Mouse (Mus musculus) heart, adult 8-10 months (tissue): ENCODE measurements around the gene Tuba3b. TPM values are rescaled to one million over a fixed set of nuclear protein-coding genes. Genes with fewer than 3 reads are reported as not detected.

Source experiments
- DNase-seq: peaks from one replicate; pipeline ENCODE4 v3.0.0; 2022; ENCODE audit warnings: low spot score
- total RNA-seq, 4 experiments: library from RNA; stranded (reverse); gene quantifications; 2 replicates each; pipeline ENCODE4 v1.2.4; 2022

Gene Tuba3b
- total RNA-seq, 4 experiments from 2014 or later: 0.14 to 0.22 (median 0.19) TPM; not detected in 1

GRCm38 (mm10) chr6:145665751-145666150 is 50.2 kb downstream of the Tuba3b start:
- DNase-seq: no peak

GRCm38 (mm10) chr6:145667654-145668053 is 52.1 kb downstream of the Tuba3b start:
- peak; percentile 12 for DNase-seq

DNA sequence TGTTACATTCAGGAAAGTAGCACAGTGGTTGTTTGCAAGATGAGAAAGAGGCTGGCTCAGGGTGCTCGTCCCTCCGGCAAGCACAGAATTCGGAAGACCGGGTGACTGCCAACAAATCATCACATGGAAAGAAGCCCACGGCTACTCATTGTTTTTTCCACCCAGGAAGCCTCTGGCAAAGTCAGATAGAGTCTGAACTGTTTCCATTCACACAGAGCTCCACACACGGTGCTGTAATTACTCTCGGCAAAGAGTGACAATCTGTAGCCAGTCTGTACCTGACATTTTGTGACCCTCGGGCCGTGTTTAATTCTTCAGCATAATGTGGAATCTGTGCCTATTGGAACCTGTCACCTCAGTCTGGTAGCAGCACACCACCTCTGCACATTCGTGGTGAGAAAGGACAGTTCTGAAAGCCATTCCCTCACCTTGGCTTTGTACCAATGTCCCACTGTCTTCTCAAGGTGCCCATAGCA is 54.1 kb downstream of the Tuba3b start:
- no peak for DNase-seq

Other genes with a start within 250 kb of the Tuba3b start
- gene Lmntd1, start 1.4 kb upstream of the Tuba3b start, total RNA-seq: 1 to 10 TPM; 1.1 to 3.6 (median 3.2) TPM
- 10 to 100 TPM; 54.3 to 61.5 (median 55.4) TPM for gene Rassf8, start 131.0 kb downstream of the Tuba3b start, total RNA-seq
- 10 to 100 TPM; 27.4 to 57.3 (median 35.1) TPM for gene Bhlhe41, start 249.8 kb downstream of the Tuba3b start, total RNA-seq